ENCODE assay signal across 24 mouse cellular contexts in the genomic region with DNA sequence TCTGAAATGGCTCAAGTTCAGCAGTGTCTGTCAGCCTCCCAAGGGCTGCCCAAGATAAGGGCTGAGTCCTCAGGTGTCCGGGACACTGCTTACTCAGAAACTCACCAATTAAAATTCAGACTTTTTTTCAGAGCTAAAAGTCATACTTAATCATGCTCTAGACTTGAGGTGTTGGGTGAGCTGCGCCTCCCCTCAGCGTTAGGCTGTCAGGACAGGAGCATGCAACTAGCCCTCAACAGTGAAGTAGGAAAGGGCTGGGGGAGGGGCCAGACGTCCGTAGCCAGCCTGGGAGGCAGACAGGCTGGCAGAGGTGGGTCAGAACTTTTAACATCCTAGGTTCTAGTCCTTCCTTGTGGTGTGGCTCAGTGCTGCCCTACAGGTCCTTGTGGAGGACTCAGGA.
"Had no signal": no experiment of that assay in that cellular context is flagged by ENCODE, and none has a peak within 500 bp of the region (broad histone marks: within the 10 kb centered on the region; RNA-seq: fewer than 3 reads in every experiment).

No protein-coding gene starts in this region.

- H3K27me3 ChIP-seq: heart, embryonic 13.5 days; heart, embryonic 15.5 days; hindbrain, embryonic 13.5 days; hindbrain, embryonic 15.5 days; kidney, embryonic 15.5 days; limb, embryonic 13.5 days; limb, embryonic 15.5 days had no signal

- H3K9me3 ChIP-seq: heart, embryonic 13.5 days; heart, embryonic 15.5 days; hindbrain, embryonic 13.5 days; hindbrain, embryonic 15.5 days; kidney, embryonic 15.5 days; limb, embryonic 13.5 days; limb, embryonic 15.5 days had no signal

- H3K4me3 ChIP-seq: heart, embryonic 13.5 days; heart, embryonic 15.5 days; hindbrain, embryonic 13.5 days; hindbrain, embryonic 15.5 days; kidney, embryonic 15.5 days; limb, embryonic 13.5 days; limb, embryonic 15.5 days had no signal

- DNase-seq: forebrain, postnatal 0 days; gastrocnemius, postnatal 14 days; gastrocnemius, postnatal 36 days; heart, adult 18-20 months; heart, postnatal 14 days; heart, postnatal 36 days; kidney, adult 11 months; kidney, adult 2 months; kidney, adult 9 months; kidney, postnatal 14 days; kidney, postnatal 36 days; layer of hippocampus, adult 9-11 months; layer of hippocampus, postnatal 36 days; left cerebral cortex, postnatal 4 days had no signal

- H3K4me1 ChIP-seq: heart, embryonic 15.5 days; hindbrain, embryonic 13.5 days; hindbrain, embryonic 15.5 days; limb, embryonic 13.5 days; limb, embryonic 15.5 days had no signal

- H3K9ac ChIP-seq: forebrain, postnatal 0 days; heart, embryonic 13.5 days; heart, embryonic 15.5 days; hindbrain, embryonic 13.5 days; hindbrain, embryonic 15.5 days; kidney, embryonic 15.5 days; limb, embryonic 13.5 days; limb, embryonic 15.5 days had no signal

- ATAC-seq: forebrain, postnatal 0 days; hindbrain, postnatal 0 days; intestine, embryonic 16.5 days had no signal

- H3K27ac ChIP-seq: heart, embryonic 13.5 days; heart, embryonic 15.5 days; hindbrain, embryonic 13.5 days; hindbrain, embryonic 15.5 days; hindbrain, postnatal 0 days; kidney, embryonic 15.5 days; kidney, postnatal 0 days; limb, embryonic 13.5 days; limb, embryonic 15.5 days had no signal

- H3K4me2 ChIP-seq: heart, embryonic 13.5 days; heart, embryonic 15.5 days; hindbrain, embryonic 13.5 days; hindbrain, embryonic 15.5 days; kidney, embryonic 15.5 days; limb, embryonic 13.5 days; limb, embryonic 15.5 days had no signal

- H3K36me3 ChIP-seq: heart, embryonic 13.5 days; heart, embryonic 15.5 days; hindbrain, embryonic 13.5 days; hindbrain, embryonic 15.5 days; kidney, embryonic 15.5 days; limb, embryonic 13.5 days; limb, embryonic 15.5 days had no signal
